Mouse (Mus musculus) G1E (cell line): Measurements from ENCODE around the gene Pus7.

Experiments
- CTCF ChIP-seq: IDR thresholded peaks from 2 replicates; pipeline ENCODE4 v1.5.1; 2012; ENCODE audit warnings: low read depth, low read length, inconsistent platforms, mixed read lengths
- GATA1 ChIP-seq: IDR thresholded peaks from 2 replicates; pipeline ENCODE4 v1.6.1; 2012; ENCODE audit warnings: borderline replicate concordance, low read length, inconsistent platforms, mixed read lengths
- TAL1 ChIP-seq: conservative IDR thresholded peaks from 2 replicates; pipeline ENCODE4 v1.6.1; 2012; ENCODE audit warnings: low read depth, low read length, inconsistent platforms, mixed read lengths

- no peak for TF ChIP-seq TAL1
- TF ChIP-seq GATA1: no peak
- TF ChIP-seq CTCF: no peak
Measured at GRCm38 (mm10) chr5:23697457-23697856, 86.1 kb downstream of the Pus7 start.
